Mouse (Mus musculus) liver, adult 2 months (tissue): ENCODE data around the gene Apoc3.

Experiments
- CTCF ChIP-seq: fragments of 200-500 bp; IDR thresholded peaks from 2 replicates; pipeline ENCODE4 v1.5.1; 2011; ENCODE audit warnings: low read depth, low read length, control low read depth
- POLR2A ChIP-seq: fragments of 200-500 bp; IDR thresholded peaks from 2 replicates; pipeline ENCODE4 v1.6.1; 2011; ENCODE audit warnings: low read length, control low read depth; ENCODE audit not compliant: insufficient read depth; ENCODE audit errors: extremely low read depth

DNA sequence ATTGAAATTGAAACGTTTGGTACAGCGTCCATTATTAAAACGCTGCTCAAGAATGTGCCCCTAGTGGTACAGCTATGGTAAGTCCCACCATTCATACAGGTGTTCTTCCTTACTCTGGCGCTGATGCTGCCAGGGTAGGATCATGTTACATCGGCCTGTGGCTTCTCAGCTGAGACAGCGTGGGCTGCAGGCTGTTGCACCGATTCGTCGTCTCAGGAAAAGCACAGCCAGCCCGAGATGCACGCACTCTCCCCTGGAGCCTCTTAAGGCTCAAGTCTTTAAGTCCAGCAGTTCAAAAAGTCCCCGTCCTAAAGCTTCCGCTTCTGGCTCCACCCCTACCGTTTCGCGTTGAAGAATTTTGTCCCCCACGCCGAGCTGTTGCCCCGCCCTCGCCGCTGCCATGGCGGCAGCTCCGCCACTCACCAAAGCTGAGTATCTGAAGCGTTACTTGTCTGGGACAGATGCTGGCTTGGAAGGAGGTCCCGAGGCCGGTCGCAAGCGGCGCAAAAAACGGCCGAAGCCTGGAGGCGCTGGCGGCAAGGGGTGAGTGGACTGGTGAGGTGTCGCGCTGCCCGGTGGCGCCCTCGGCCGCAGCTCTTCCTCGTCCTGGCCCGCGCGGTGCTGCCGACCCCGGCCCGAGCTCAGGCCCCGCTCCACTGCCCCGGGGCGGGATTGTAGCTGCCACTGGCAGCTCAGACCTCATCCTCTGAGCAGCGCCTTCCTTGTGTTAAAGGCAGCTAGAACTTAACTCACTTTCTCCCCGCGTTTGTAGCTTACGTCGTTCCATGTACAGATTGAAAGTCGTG is 47.4 kb upstream of the Apoc3 start, which contains the start of gene Bud13:
- 0 out of 2 replicates have a peak, but pooled peaks have one; percentile 24 for TF ChIP-seq CTCF
- peak; percentile 52; the same call in 1 of the 2 replicates for TF ChIP-seq POLR2A
